Mouse (Mus musculus): ENCODE measurements around the gene Hoxa9.

- TF ChIP-seq POLR2A (IDR thresholded peaks at IDR 0.05; ENCODE audit: borderline replicate concordance, low read depth, low read length) (no peak), CTCF (IDR thresholded peaks at IDR 0.05; ENCODE audit: low read depth, low read length) (no peak)
Measured at GRCm38 (mm10) chr6:52241001-52241621, 10.2 kb upstream of the Hoxa9 start.

Measured in bone marrow macrophage, adult 2 months (primary cell).